In genomic region chr10:44595932-44596331, GRCm38 (mm10) we compare ENCODE assay signal across 18 mouse cellular contexts.
DNase-seq lines count a peak whose midpoint lies in the region; ATAC-seq and TF ChIP-seq lines count a peak whose summit lies in the region.
"Had no signal": no experiment of that assay in that cellular context is flagged by ENCODE, and none has a peak within 500 bp of the region (broad histone marks: within the 10 kb centered on the region; RNA-seq: fewer than 3 reads in every experiment).

No protein-coding gene starts in this region.

- H3K9ac ChIP-seq in CH12.LX (ENCODE audit: insufficient read depth, low read depth): no peak overlapping the region
- H3K9ac ChIP-seq: forebrain, embryonic 15.5 days; heart, embryonic 13.5 days; hindbrain, embryonic 12.5 days had no signal

- dilution Hi-C loops in CH12.LX (cut with MboI; ENCODE audit: extremely low pct_ligation_motif_present, extremely low pct_unique_long_range_greater_than_20kb, low sequenced_read_pairs): no loop called here

- peaks cover 10 to 39% of the 10 kb centered on the region in 2 experiments for H3K4me1 ChIP-seq in CH12.LX (ENCODE audit: control insufficient read depth in 1 of 2, insufficient read depth in 2 of 2)
- H3K4me1 ChIP-seq: heart, embryonic 13.5 days had no signal

- H3K27ac ChIP-seq in CH12.LX (ENCODE audit: insufficient read depth, low read depth): no peak overlapping the region
- H3K27ac ChIP-seq: embryonic facial prominence, embryonic 10.5 days; forebrain, embryonic 15.5 days; heart, embryonic 13.5 days; hindbrain, embryonic 12.5 days; hindbrain, postnatal 0 days had no signal

- TF ChIP-seq POLR2A in CH12.LX (IDR thresholded peaks at IDR 0.05; ENCODE audit: low read depth, low read length): no peak

- no peak for DNase-seq in CH12.LX (ENCODE audit: extremely low read depth)
- DNase-seq in gastrocnemius, postnatal 36 days: no peak
- no peak for DNase-seq in urinary bladder, postnatal 14 days (ENCODE audit: low spot score)
- DNase-seq in spleen, postnatal 10 days (ENCODE audit: low spot score in 2 of 2): no peak
- DNase-seq: adrenal gland, postnatal 10 days; cerebellum, adult 18-20 months; cerebellum, adult 9-11 months; cerebellum, postnatal 36 days; gastrocnemius, postnatal 10 days; heart, postnatal 4 days had no signal

- no peaks in the 10 kb centered on the region for H3K79me2 ChIP-seq in CH12.LX (replicated peaks; ENCODE audit: control insufficient read depth, extremely low read depth, insufficient read depth, poor library complexity, severe bottlenecking)

- TF ChIP-seq CTCF in CH12.LX (conservative IDR thresholded peaks at IDR 0.05 in 1 of 2, IDR thresholded peaks at IDR 0.05 in 1 of 2; ENCODE audit: low read depth in 2 of 2, low read length in 2 of 2): no peak

- intact Hi-C loops in gastrocnemius, postnatal 36 days (cut with DNase I): no loop called here

- H3K36me3 ChIP-seq in CH12.LX (replicated peaks in 1 of 2; ENCODE audit: control insufficient read depth in 1 of 2, insufficient read depth in 1 of 2, low read length in 1 of 2): no peaks in the 10 kb centered on the region
- H3K36me3 ChIP-seq: embryonic facial prominence, embryonic 10.5 days; forebrain, embryonic 15.5 days; G1E; heart, embryonic 13.5 days; hindbrain, embryonic 12.5 days had no signal

- no peak overlapping the region for H3K4me2 ChIP-seq in CH12.LX (ENCODE audit: insufficient read depth, low read depth, poor library complexity, severe bottlenecking)
- H3K4me2 ChIP-seq: forebrain, embryonic 15.5 days; heart, embryonic 13.5 days; hindbrain, embryonic 12.5 days had no signal

- H3K9me3 ChIP-seq in CH12.LX (replicated peaks; ENCODE audit: low read length): no peaks in the 10 kb centered on the region
- H3K9me3 ChIP-seq: embryonic facial prominence, embryonic 10.5 days; forebrain, embryonic 15.5 days; G1E; heart, embryonic 13.5 days; hindbrain, embryonic 12.5 days had no signal

- no peak overlapping the region for H3K4me3 ChIP-seq in CH12.LX (replicated peaks in 1 of 3; ENCODE audit: low read depth in 2 of 3, low read length in 2 of 3, poor library complexity in 1 of 3)
- H3K4me3 ChIP-seq: embryonic facial prominence, embryonic 10.5 days; forebrain, embryonic 15.5 days; heart, embryonic 13.5 days; hindbrain, embryonic 12.5 days had no signal

- 0 out of 2 replicates have a peak, but pooled peaks have one; percentile 40 for ATAC-seq in common myeloid progenitor, adult 5-6 weeks (replicated peaks; ENCODE audit: low read depth, poor library complexity, severe bottlenecking)
- ATAC-seq in megakaryocyte progenitor cell, adult 5-6 weeks (replicated peaks; ENCODE audit: poor library complexity): peak; percentile 58
- ATAC-seq: forebrain, embryonic 15.5 days; hindbrain, postnatal 0 days had no signal

- TF ChIP-seq RAD21 in CH12.LX (IDR thresholded peaks at IDR 0.05; ENCODE audit: low read depth, low read length): no peak

- in situ Hi-C loops in CH12.LX (cut with MboI; ENCODE audit: low pct_ligation_motif_present, low pct_unique_long_range_greater_than_20kb, low sequenced_read_pairs): no loop called here

- no peak for TF ChIP-seq EP300 in CH12.LX (IDR thresholded peaks at IDR 0.05; ENCODE audit: low read length)

- no peaks in the 10 kb centered on the region for H3K27me3 ChIP-seq in CH12.LX (replicated peaks)
- H3K27me3 ChIP-seq: forebrain, embryonic 15.5 days; heart, embryonic 13.5 days; hindbrain, embryonic 12.5 days had no signal

TF ChIP-seq in CH12.LX, 34 proteins besides CTCF, POLR2A, EP300 and RAD21:
- TF ChIP-seq MAFK (IDR thresholded peaks at IDR 0.05; ENCODE audit: insufficient replicate concordance, low read length): no peak
- no peak for TF ChIP-seq ETS1 (conservative IDR thresholded peaks at IDR 0.05; ENCODE audit: low read depth, low read length)
- TF ChIP-seq SIN3A (IDR thresholded peaks at IDR 0.05; ENCODE audit: low read length): no peak
- 0 out of 2 replicates have a peak, but pooled peaks have one; percentile 25 for TF ChIP-seq BHLHE40 (IDR thresholded peaks at IDR 0.05; ENCODE audit: low read depth, low read length)
- no peak for TF ChIP-seq ZKSCAN1 (IDR thresholded peaks at IDR 0.05; ENCODE audit: borderline replicate concordance, low read depth, low read length)
- no peak for TF ChIP-seq RCOR1 (conservative IDR thresholded peaks at IDR 0.05; ENCODE audit: low read depth, low read length)
- TF ChIP-seq CHD2 (IDR thresholded peaks at IDR 0.05; ENCODE audit: low read length): no peak
- no peak for TF ChIP-seq UBTF (IDR thresholded peaks at IDR 0.05; ENCODE audit: low read depth, low read length)
TF ChIP-seq in CH12.LX: peak in this region for 1.
